Mouse (Mus musculus) midbrain, embryonic 14.5 days (tissue): ENCODE measurements around the gene Mier3. TPM values are rescaled to one million over a fixed set of nuclear protein-coding genes. Genes with fewer than 3 reads are reported as not detected.
"Not testable (repeated sequence)": the region's sequence is repeated elsewhere in the genome, so short reads cannot be mapped to it uniquely, and the experiment has no call there.

ENCODE experiments used
- ATAC-seq: fragments of 200-750 bp; cut with Nextera tagmentation; 2 replicates; pipeline ENCODE4 v1.8.0; 2017; ENCODE audit warnings: moderate number of reproducible peaks, moderate library complexity; ENCODE audit not compliant: low FRiP score, low TSS enrichment
- DNase-seq: peaks from one replicate; pipeline ENCODE4 v3.0.0-alpha.2; 2015
- H3K27ac ChIP-seq: fragments of 300-500 bp; sonication (generic); replicated peaks from 2 replicates; pipeline ENCODE4 v1.5.1; 2014; ENCODE audit warnings: mild to moderate bottlenecking, low read depth, low read length, moderate library complexity
- H3K27me3 ChIP-seq: fragments of 300-500 bp; sonication (generic); 2 replicates; pipeline ENCODE4 v1.6.1; 2014; ENCODE audit warnings: low read length, control low read depth, mixed read lengths; ENCODE audit not compliant: control insufficient read depth, insufficient read depth
- H3K36me3 ChIP-seq: fragments of 300-500 bp; sonication (generic); 2 replicates; pipeline ENCODE4 v1.6.1; 2014; ENCODE audit warnings: low read length, control low read depth; ENCODE audit not compliant: control insufficient read depth, insufficient read depth
- H3K4me1 ChIP-seq: fragments of 300-500 bp; sonication (generic); 2 replicates; pipeline ENCODE4 v1.6.1; 2014; ENCODE audit warnings: mild to moderate bottlenecking, antibody characterized with exemption, low read length, control low read depth; ENCODE audit not compliant: control insufficient read depth, insufficient read depth
- H3K4me2 ChIP-seq: fragments of 300-500 bp; sonication (generic); 2 replicates; pipeline ENCODE4 v1.6.1; 2014; ENCODE audit warnings: mild to moderate bottlenecking, low read length, moderate library complexity
- H3K4me3 ChIP-seq: fragments of 300-500 bp; sonication (generic); replicated peaks from 2 replicates; pipeline ENCODE4 v1.5.1; 2014; ENCODE audit warnings: low read depth, low read length
- H3K9ac ChIP-seq: fragments of 300-500 bp; sonication (generic); replicated peaks from 2 replicates; pipeline ENCODE4 v1.6.1; 2014; ENCODE audit warnings: mild to moderate bottlenecking, low read length, moderate library complexity
- H3K9me3 ChIP-seq: fragments of 300-500 bp; sonication (generic); 2 replicates; pipeline ENCODE4 v1.6.1; 2016; ENCODE audit warnings: low read length, control low read depth, mixed read lengths; ENCODE audit not compliant: control insufficient read depth
- WGBS: fragments of 180-500 bp; shearing (Covaris S2); extraction: QIAGEN DNeasy Blood & Tissue Kit; methylation state at CpG from one replicate; pipeline ENCODE4 v1.1.7; 2014; 5-methylcytosine and 5-hydroxymethylcytosine counted together
- polyA plus RNA-seq: library from polyadenylated mRNA; unstranded; fragments of >200 nt; fragmentation: Nextera tagmentation; extraction: Ambion mirVana; gene quantifications from 2 replicates; pipeline ENCODE4 v1.2.1, GENCODE M21; 2014

Gene Mier3
- polyA plus RNA-seq, 1 experiment from 2014 or later, result 27.9 TPM

DNA sequence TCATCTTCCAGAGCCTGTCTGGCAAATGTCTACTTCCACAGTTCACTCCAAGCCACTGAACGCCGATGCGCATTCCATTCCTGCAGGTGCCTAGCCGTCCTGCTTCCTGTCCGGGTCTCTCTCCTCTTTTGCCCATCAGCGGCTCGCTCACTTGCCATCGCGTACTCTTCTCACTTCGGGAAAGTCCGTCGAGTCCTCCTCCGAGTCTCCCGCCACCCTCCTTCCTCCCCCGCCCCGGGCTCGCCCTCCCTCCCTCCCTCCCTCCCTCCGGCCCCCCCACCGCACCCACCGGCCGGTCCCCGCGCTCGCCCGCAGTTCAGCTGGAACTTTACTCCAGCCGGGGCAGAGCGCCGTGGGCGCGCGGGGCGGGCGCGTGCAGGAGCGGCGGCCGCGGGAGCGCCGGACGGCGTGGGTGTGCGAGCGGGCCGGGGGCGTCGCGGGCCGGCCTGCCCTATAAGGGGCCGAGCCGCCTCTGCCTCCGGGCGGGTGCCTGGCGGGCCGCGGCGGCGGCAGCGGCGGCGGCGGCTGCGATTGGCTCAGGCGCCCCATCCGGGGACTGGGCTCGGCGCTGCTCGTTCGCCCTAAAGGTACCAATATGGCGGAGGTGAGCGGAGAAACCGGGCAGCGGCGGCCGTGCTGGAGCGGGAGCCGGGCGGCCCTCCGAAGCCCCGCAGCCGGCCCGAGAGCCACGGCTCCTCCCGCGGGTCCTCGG, 5.1 kb downstream of the Mier3 start:
- peak overlapping the region; percentile 93 for H3K4me3 ChIP-seq
- H3K9me3 ChIP-seq, result no peaks in the 10 kb centered on the region
- peak overlapping the region; percentile 98 for H3K27ac ChIP-seq
- peak; percentile 94 for DNase-seq
- 1% methylated on average over 83 of the region's 86 CpGs for WGBS
- peak overlapping the region; percentile 97 for H3K9ac ChIP-seq
- no peaks in the 10 kb centered on the region; the same call in 1 of the 2 replicates for H3K4me1 ChIP-seq
- ATAC-seq, result peak; percentile 96
- H3K27me3 ChIP-seq, result no peaks in the 10 kb centered on the region
- peak overlapping the region; percentile 88 for H3K4me2 ChIP-seq
- no peaks in the 10 kb centered on the region; the same call in 1 of the 2 replicates for H3K36me3 ChIP-seq

DNA sequence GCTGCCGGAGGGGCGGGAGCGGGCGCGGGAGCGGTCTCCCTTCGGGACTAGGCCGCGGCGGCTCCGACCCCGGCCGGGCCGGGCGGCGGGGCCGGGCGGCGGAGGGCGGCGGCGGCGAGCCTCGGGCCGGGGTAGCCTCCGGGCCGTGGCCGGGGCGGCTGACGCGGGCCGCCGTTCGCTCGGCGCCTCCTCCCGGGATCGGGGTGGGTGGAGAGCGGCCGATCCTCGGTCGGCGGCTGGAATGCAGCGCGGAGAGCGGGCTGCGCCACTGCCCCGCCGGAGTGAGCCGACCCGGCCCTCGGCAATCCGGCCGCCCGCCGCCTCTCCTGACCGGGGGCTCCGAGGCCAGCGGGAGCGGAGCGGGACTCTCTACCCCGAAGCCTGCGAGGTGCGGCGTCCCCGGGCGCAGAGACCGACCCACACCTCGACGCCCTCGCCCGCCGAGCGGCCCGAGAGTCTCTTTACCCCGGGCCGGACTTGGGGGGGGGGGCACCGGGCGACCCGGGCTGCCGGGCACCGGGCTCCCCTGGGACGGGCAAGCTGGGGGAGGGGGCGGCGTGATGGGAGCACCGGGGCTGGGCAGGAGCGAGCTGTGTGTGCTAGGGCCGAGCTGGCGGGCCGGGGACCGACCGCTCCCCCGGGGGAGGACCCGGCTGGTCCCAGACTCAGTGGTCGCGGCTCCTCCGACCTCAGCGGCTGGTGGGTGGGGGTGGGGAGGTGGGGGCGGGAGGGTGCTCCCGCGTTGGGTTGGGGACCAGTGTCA, 5.9 kb downstream of the Mier3 start:
- H3K27me3 ChIP-seq, result no peaks in the 10 kb centered on the region

DNA sequence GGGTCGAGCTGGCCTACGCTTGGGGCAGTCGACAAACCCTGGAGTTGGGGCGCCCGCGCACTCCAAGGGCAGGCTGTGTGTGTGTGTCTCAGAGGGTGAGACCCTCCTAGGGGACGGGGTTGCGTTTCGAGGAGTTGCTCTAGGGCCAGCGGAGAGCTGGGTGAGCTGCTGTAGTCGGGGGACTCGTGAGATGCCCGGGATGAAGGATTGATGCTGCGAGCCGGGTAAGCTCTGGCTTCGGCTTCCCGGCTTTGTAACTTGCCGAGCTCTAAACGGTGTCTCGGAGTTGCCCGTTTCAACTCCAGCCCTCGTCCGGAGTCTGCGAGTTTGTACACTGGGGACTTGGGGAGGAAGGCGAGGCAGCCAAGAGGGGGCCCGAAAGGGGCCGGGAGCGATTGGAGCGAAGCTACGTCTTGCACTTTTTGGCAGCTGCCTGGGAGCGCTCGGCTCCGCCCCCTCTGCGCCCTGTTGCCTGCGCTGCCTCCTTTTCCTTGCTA, 6.6 kb downstream of the Mier3 start:
- Histone ChIP-seq H3K27me3 (no peaks in the 10 kb centered on the region), H3K4me3 (peak overlapping the region; percentile 93), H3K27ac (peak overlapping the region; percentile 98), H3K4me1 (no peaks in the 10 kb centered on the region; the same call in 1 of the 2 replicates), H3K9me3 (no peaks in the 10 kb centered on the region), H3K4me2 (peak overlapping the region; percentile 88), H3K9ac (peak overlapping the region; percentile 97), H3K36me3 (peaks cover 13% of the 10 kb centered on the region)
- DNase-seq (peak; percentile 83), ATAC-seq (peak; percentile 38)
- under 1% methylated on average over 35 of the region's 35 CpGs for WGBS

More for the DNA sequence above, 5.9 kb downstream of the Mier3 start:
- WGBS, result under 1% methylated on average over 74 of the region's 101 CpGs
- Histone ChIP-seq H3K4me3 (peak overlapping the region; percentile 93), H3K4me1 (no peaks in the 10 kb centered on the region; the same call in 1 of the 2 replicates), H3K9ac (peak overlapping the region; percentile 97), H3K9me3 (no peaks in the 10 kb centered on the region), H3K27ac (peak overlapping the region; percentile 98), H3K4me2 (peak overlapping the region; percentile 88), H3K36me3 (peaks cover 6% of the 10 kb centered on the region)
- DNase-seq (peak; percentile 65), ATAC-seq (peak; percentile 69)

DNA sequence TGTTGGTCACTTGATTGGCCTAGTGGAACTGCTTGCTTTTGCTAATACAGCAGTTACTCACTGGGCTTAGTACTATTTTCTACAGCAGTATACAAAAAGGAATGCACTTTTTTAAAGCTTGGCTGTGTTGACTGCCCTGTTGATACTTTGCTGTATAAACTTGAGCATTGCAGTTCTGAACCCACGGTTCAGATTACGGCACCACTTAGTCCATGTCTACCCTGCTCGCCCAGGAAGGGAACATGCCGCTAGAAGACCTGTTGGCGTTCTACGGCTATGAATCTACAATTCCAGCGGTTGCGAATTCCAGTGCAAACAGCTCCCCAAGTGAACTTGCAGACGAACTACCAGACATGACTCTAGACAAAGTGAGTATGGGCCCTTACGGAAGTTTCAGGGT, 22.6 kb downstream of the Mier3 start:
- WGBS, result 97% methylated on average over 10 of the region's 10 CpGs

DNA sequence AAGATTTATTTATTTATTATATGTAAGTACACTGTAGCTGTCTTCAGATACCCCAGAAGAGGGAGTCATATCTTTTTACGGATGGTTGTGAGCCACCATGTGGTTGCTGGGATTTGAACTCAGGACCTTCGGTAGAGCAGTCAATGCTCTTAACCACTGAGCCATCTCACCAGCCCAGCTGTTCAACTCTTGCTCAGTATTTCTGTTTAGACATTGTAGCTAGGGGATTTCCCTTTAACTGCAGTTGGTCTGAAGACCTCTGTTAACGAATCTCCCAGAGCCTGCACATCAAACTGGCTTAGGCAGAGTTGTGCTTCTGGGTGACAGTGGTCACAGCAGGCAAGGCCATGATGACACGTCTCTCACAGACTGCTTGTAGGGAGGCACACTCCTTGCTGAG, 23.2 kb downstream of the Mier3 start:
- not testable (repeated sequence) for H3K27ac ChIP-seq, H3K27me3 ChIP-seq, H3K4me2 ChIP-seq, ATAC-seq, H3K4me1 ChIP-seq, H3K9ac ChIP-seq, H3K9me3 ChIP-seq, H3K4me3 ChIP-seq, DNase-seq
- 92% methylated on average over 4 of the region's 4 CpGs for WGBS
- peaks cover 73% of the 10 kb centered on the region for H3K36me3 ChIP-seq

More for the DNA sequence above, 22.6 kb downstream of the Mier3 start:
- Histone ChIP-seq H3K27ac (no peak overlapping the region), H3K4me3 (no peak overlapping the region), H3K4me2 (no peak overlapping the region), H3K4me1 (no peaks in the 10 kb centered on the region), H3K9ac (no peak overlapping the region), H3K36me3 (peaks cover 67% of the 10 kb centered on the region), H3K9me3 (no peaks in the 10 kb centered on the region), H3K27me3 (no peaks in the 10 kb centered on the region)
- ATAC-seq, result no peak
- no peak for DNase-seq

DNA sequence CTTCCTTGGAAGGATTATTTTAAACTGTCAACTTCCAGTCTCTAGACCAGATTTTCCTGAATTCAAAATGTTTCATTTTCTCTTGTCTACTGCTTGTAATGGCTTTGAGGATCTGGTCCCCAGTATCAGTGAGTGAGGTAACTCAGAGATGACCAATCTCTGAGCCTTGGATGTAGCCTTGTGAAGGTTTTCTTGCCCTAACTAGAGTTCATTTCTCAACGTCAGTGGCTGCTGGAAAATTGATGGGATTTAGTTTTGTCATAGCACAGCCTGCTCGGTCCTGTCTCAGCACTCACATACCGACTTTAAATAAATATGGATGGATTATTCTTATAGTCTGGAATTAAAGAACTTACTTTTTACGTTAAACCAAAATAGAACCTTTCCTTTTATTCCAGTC, 29.8 kb downstream of the Mier3 start:
- H3K27me3 ChIP-seq, result no peaks in the 10 kb centered on the region
- ATAC-seq (no peak), DNase-seq (no peak)
- WGBS, result 93% methylated on average over 4 of the region's 4 CpGs
- H3K9ac ChIP-seq, result no peak overlapping the region
- H3K9me3 ChIP-seq, result no peaks in the 10 kb centered on the region
- no peak overlapping the region for H3K4me3 ChIP-seq
- no peak overlapping the region for H3K27ac ChIP-seq
- H3K36me3 ChIP-seq, result peaks cover 95% of the 10 kb centered on the region
- no peak overlapping the region for H3K4me2 ChIP-seq
- H3K4me1 ChIP-seq, result no peaks in the 10 kb centered on the region

DNA sequence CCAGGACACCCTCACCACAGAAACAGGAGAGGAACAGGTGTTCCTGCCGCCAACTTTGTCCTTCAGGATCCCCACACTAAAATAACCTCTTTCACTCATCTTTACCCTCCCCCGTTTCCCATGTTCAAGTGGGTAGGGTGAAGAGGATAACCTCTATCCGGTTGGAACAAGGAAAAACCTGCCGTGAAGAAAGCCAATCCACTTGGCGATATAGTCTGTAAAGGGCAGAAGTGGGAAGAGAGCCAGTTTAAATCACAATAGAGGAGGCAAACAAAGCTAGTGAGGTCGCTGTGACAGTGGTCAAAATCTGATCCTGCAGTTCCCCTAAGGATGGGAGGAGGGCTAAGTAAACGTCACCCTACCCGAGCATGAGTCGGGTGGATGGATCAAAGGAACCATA, 38.9 kb downstream of the Mier3 start:
- H3K4me2 ChIP-seq, result no peak overlapping the region
- no peaks in the 10 kb centered on the region for H3K4me1 ChIP-seq
- H3K4me3 ChIP-seq, result no peak overlapping the region
- H3K36me3 ChIP-seq, result peaks cover 26% of the 10 kb centered on the region
- no peaks in the 10 kb centered on the region for H3K27me3 ChIP-seq
- DNase-seq, result no peak
- H3K27ac ChIP-seq, result no peak overlapping the region
- no peaks in the 10 kb centered on the region for H3K9me3 ChIP-seq
- no peak for ATAC-seq
- no peak overlapping the region for H3K9ac ChIP-seq
- 68% methylated on average over 9 of the region's 9 CpGs for WGBS

DNA sequence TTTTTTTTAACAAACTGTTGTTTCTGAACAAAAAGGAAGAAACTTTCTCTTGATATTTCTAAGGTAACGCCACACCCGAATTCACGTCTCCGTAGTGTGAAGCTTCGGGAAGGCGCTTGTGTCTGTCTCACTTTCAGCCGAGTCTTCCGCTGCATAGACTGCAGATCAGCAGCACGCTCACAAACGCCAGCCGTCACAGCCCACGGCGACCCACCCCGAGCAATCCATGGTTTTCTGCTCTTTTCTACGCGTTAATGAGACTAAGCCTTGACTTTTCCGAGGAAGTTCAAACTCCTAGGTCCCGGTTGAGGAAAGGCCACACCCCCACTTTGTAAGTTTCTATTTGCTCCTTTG, 44.0 kb downstream of the Mier3 start:
- DNase-seq (no peak), ATAC-seq (peak; percentile 46; the same call in 1 of the 2 replicates)

More for the DNA sequence above, 44.0 kb downstream of the Mier3 start:
- Histone ChIP-seq H3K36me3 (no peaks in the 10 kb centered on the region), H3K4me3 (peak overlapping the region; percentile 42), H3K27ac (no peak overlapping the region), H3K4me1 (0 out of 2 replicates have a peak, but pooled peaks cover 3% of the 10 kb centered on the region), H3K27me3 (no peaks in the 10 kb centered on the region), H3K9ac (0 out of 2 replicates have a peak overlapping the region, but pooled peaks have one; percentile 21), H3K4me2 (peak overlapping the region; percentile 63), H3K9me3 (no peaks in the 10 kb centered on the region)
- under 1% methylated on average over 18 of the region's 18 CpGs for WGBS
